Mouse (Mus musculus): Measurements from ENCODE around the gene Syce1. TPM values are rescaled to one million over a fixed set of nuclear protein-coding genes. Genes with fewer than 3 reads are reported as not detected.

Syce1 gene
- polyA plus RNA-seq, 1 experiment from 2014 or later: 0.18 TPM

GRCm38 (mm10) chr7:140756151-140756854, 31.3 kb downstream of the Syce1 start:
- Histone ChIP-seq H3K27me3 (ENCODE audit: control insufficient read depth, insufficient read depth, low read length) (no peaks in the 10 kb centered on the region), H3K27ac (replicated peaks; ENCODE audit: low read depth, low read length) (no peak overlapping the region), H3K9ac (replicated peaks; ENCODE audit: low read length) (no peak overlapping the region), H3K4me1 (ENCODE audit: control insufficient read depth, insufficient read depth, low read length) (no peaks in the 10 kb centered on the region), H3K36me3 (ENCODE audit: control insufficient read depth, insufficient read depth, low read length) (no peaks in the 10 kb centered on the region), H3K9me3 (ENCODE audit: control insufficient read depth, low read length) (no peaks in the 10 kb centered on the region; the same call in 1 of the 2 replicates), H3K4me2 (ENCODE audit: low read length) (no peak overlapping the region), H3K4me3 (replicated peaks; ENCODE audit: low read depth, low read length) (no peak overlapping the region)
- ATAC-seq (ENCODE audit: low FRiP score, low TSS enrichment): no peak
- 74% methylated on average over 4 of the region's 4 CpGs for WGBS
- DNase-seq: peak; percentile 0

DNA sequence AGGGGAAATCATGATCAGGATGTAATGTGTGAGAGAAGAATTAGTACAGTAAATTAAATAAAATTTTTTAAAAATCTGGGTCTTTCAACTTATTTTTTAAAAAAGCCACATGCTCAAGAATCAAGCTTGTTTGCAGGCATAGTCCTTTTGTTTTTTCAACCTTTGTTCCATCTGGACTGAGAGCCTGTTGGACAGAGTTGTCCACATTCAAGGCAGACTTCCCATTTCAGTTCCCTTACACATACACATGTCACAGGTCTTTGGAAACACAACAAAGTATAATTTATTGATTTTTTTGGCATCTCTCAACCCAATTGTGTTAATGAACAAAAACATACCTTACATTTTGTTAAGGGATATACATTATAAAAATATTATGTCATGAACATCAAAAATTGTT, 33.1 kb downstream of the Syce1 start:
- ATAC-seq (ENCODE audit: low FRiP score, low TSS enrichment): no peak
- Histone ChIP-seq H3K9ac (replicated peaks; ENCODE audit: low read length) (no peak overlapping the region), H3K27me3 (ENCODE audit: control insufficient read depth, insufficient read depth, low read length) (no peaks in the 10 kb centered on the region), H3K4me1 (ENCODE audit: control insufficient read depth, insufficient read depth, low read length) (no peaks in the 10 kb centered on the region), H3K9me3 (ENCODE audit: control insufficient read depth, low read length) (no peaks in the 10 kb centered on the region; the same call in 1 of the 2 replicates), H3K4me3 (replicated peaks; ENCODE audit: low read depth, low read length) (no peak overlapping the region), H3K36me3 (ENCODE audit: control insufficient read depth, insufficient read depth, low read length) (no peaks in the 10 kb centered on the region), H3K4me2 (ENCODE audit: low read length) (no peak overlapping the region), H3K27ac (replicated peaks; ENCODE audit: low read depth, low read length) (no peak overlapping the region)
- DNase-seq: no peak

- no peak overlapping the region for H3K4me2 ChIP-seq (ENCODE audit: low read length)
- ATAC-seq (ENCODE audit: low FRiP score, low TSS enrichment) (no peak), DNase-seq (no peak)
- no peak overlapping the region for H3K9ac ChIP-seq (replicated peaks; ENCODE audit: low read length)
- H3K27ac ChIP-seq (replicated peaks; ENCODE audit: low read depth, low read length): no peak overlapping the region
- H3K4me3 ChIP-seq (replicated peaks; ENCODE audit: low read depth, low read length): no peak overlapping the region
- 83% methylated on average over 3 of the region's 3 CpGs for WGBS
- H3K36me3 ChIP-seq (ENCODE audit: control insufficient read depth, insufficient read depth, low read length): no peaks in the 10 kb centered on the region
- no peaks in the 10 kb centered on the region; the same call in 1 of the 2 replicates for H3K9me3 ChIP-seq (ENCODE audit: control insufficient read depth, low read length)
- H3K4me1 ChIP-seq (ENCODE audit: control insufficient read depth, insufficient read depth, low read length): no peaks in the 10 kb centered on the region
- H3K27me3 ChIP-seq (ENCODE audit: control insufficient read depth, insufficient read depth, low read length): no peaks in the 10 kb centered on the region
Observed at GRCm38 (mm10) chr7:140748827-140749160, 38.9 kb downstream of the Syce1 start.

DNA sequence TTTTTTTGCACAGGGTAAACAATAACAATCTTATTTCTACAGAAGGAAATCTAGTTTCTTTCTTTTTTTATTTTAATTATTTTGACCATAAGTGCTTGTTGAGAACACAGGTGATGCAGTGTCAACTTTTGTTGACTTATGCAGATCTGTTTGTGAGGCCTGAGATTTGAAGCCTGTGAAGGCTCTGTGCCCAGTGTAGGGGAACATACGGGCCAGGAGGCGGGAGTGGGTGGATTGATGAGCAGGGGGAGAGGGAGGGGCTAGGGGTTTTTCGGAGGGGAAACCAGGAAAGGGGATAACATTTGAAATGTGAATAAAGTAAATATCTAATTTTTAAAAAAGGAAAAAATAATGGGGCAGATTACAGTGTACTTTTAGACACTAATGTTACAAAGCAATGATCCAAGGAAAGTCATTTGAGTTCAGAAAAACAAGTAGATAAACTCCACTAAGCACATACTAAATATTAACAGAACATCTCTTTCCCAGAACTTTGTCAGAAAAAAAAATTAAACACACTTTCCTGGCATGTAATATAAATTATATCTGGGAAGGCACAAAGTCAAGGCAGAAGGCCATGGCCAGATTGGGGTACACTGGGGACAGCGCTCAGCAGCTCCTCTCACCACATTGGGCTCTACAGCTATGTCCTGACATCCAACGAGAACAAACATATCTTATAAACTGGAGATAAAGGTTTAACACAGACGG, 39.4 kb downstream of the Syce1 start:
- Histone ChIP-seq H3K4me1 (ENCODE audit: control insufficient read depth, insufficient read depth, low read length) (no peaks in the 10 kb centered on the region), H3K9ac (replicated peaks; ENCODE audit: low read length) (no peak overlapping the region), H3K4me3 (replicated peaks; ENCODE audit: low read depth, low read length) (no peak overlapping the region), H3K36me3 (ENCODE audit: control insufficient read depth, insufficient read depth, low read length) (no peaks in the 10 kb centered on the region), H3K27ac (replicated peaks; ENCODE audit: low read depth, low read length) (no peak overlapping the region), H3K4me2 (ENCODE audit: low read length) (no peak overlapping the region), H3K27me3 (ENCODE audit: control insufficient read depth, insufficient read depth, low read length) (no peaks in the 10 kb centered on the region), H3K9me3 (ENCODE audit: control insufficient read depth, low read length) (no peaks in the 10 kb centered on the region)
- no peak for ATAC-seq (ENCODE audit: low FRiP score, low TSS enrichment)
- no peak for DNase-seq
- 83% methylated on average over 6 of the region's 6 CpGs for WGBS

GRCm38 (mm10) chr7:140747402-140747801, 40.2 kb downstream of the Syce1 start:
- Histone ChIP-seq H3K4me3 (replicated peaks; ENCODE audit: low read depth, low read length) (no peak overlapping the region), H3K4me2 (ENCODE audit: low read length) (no peak overlapping the region), H3K36me3 (ENCODE audit: control insufficient read depth, insufficient read depth, low read length) (no peaks in the 10 kb centered on the region), H3K9me3 (ENCODE audit: control insufficient read depth, low read length) (no peaks in the 10 kb centered on the region), H3K9ac (replicated peaks; ENCODE audit: low read length) (no peak overlapping the region), H3K4me1 (ENCODE audit: control insufficient read depth, insufficient read depth, low read length) (no peaks in the 10 kb centered on the region), H3K27ac (replicated peaks; ENCODE audit: low read depth, low read length) (no peak overlapping the region), H3K27me3 (ENCODE audit: control insufficient read depth, insufficient read depth, low read length) (no peaks in the 10 kb centered on the region)
- no peak for DNase-seq
- ATAC-seq (ENCODE audit: low FRiP score, low TSS enrichment): no peak
- WGBS: 86% methylated on average over 3 of the region's 3 CpGs

DNA sequence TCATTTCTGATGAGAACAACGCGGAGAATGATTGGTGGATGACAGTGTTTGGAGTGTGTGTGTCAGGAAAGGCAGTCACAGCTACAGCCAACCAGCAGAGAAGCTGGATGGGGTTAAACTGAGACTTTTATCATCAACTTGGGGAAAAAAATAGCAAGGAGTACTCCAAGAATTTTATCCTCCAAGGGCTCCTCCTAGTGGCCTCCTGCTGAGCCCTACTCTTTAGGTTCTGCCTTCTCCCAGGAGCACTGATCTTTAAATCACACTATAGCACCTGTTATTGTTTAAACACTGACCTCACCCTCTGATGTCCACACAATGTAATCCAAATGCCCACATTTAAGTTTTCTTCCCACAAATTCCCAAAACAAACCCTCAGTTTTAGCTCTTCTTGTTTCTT, 54.5 kb downstream of the Syce1 start:
- H3K27me3 ChIP-seq (ENCODE audit: control insufficient read depth, insufficient read depth, low read length): no peaks in the 10 kb centered on the region
- H3K27ac ChIP-seq (replicated peaks; ENCODE audit: low read depth, low read length): no peak overlapping the region
- H3K9me3 ChIP-seq (ENCODE audit: control insufficient read depth, low read length): 0 out of 2 replicates have a peak, but pooled peaks cover 7% of the 10 kb centered on the region
- no peak overlapping the region for H3K4me2 ChIP-seq (ENCODE audit: low read length)
- ATAC-seq (ENCODE audit: low FRiP score, low TSS enrichment) (no peak), DNase-seq (no peak)
- H3K9ac ChIP-seq (replicated peaks; ENCODE audit: low read length): no peak overlapping the region
- H3K4me1 ChIP-seq (ENCODE audit: control insufficient read depth, insufficient read depth, low read length): no peaks in the 10 kb centered on the region
- WGBS: 68% methylated on average over 2 of the region's 2 CpGs
- H3K36me3 ChIP-seq (ENCODE audit: control insufficient read depth, insufficient read depth, low read length): no peaks in the 10 kb centered on the region
- H3K4me3 ChIP-seq (replicated peaks; ENCODE audit: low read depth, low read length): no peak overlapping the region

Other genes with a start within 250 kb of the Syce1 start
- gene Olfr538, start 220.0 kb downstream of the Syce1 start, polyA plus RNA-seq (2014; fragmentation: Nextera tagmentation; extraction: Ambion mirVana): not detected in 2 replicates
- gene Olfr46, start 186.6 kb downstream of the Syce1 start, polyA plus RNA-seq (2014; fragmentation: Nextera tagmentation; extraction: Ambion mirVana): 0.04 TPM in 1 of 2 replicates, not detected in the other
- not detected in 2 replicates for gene Olfr61, start 158.9 kb downstream of the Syce1 start, polyA plus RNA-seq (2014; fragmentation: Nextera tagmentation; extraction: Ambion mirVana)
- gene Olfr53, start 141.4 kb downstream of the Syce1 start, polyA plus RNA-seq (2014; fragmentation: Nextera tagmentation; extraction: Ambion mirVana): not detected in 2 replicates
- not detected in 2 replicates for gene Olfr539, start 127.9 kb downstream of the Syce1 start, polyA plus RNA-seq (2014; fragmentation: Nextera tagmentation; extraction: Ambion mirVana)
- not detected in 2 replicates for gene Olfr45, start 105.9 kb downstream of the Syce1 start, polyA plus RNA-seq (2014; fragmentation: Nextera tagmentation; extraction: Ambion mirVana)
- gene Olfr541, start 90.6 kb downstream of the Syce1 start, polyA plus RNA-seq (2014; fragmentation: Nextera tagmentation; extraction: Ambion mirVana): not detected in 2 replicates
- gene Cyp2e1, start 24.1 kb downstream of the Syce1 start, polyA plus RNA-seq (2014; fragmentation: Nextera tagmentation; extraction: Ambion mirVana): not detected in 2 replicates
- gene Zfp941, start 34.3 kb upstream of the Syce1 start, polyA plus RNA-seq (2014; fragmentation: Nextera tagmentation; extraction: Ambion mirVana): 25.4 and 34.5 TPM in 2 replicates
- not detected in 2 replicates for gene Urah, start 47.2 kb upstream of the Syce1 start, polyA plus RNA-seq (2014; fragmentation: Nextera tagmentation; extraction: Ambion mirVana)
- not detected in 2 replicates for gene Scgb1c1, start 57.7 kb upstream of the Syce1 start, polyA plus RNA-seq (2014; fragmentation: Nextera tagmentation; extraction: Ambion mirVana)
- gene Odf3, start 60.0 kb upstream of the Syce1 start, polyA plus RNA-seq (2014; fragmentation: Nextera tagmentation; extraction: Ambion mirVana): not detected in 2 replicates
- not detected in 2 replicates for gene Gm45785, start 68.5 kb upstream of the Syce1 start, polyA plus RNA-seq (2014; fragmentation: Nextera tagmentation; extraction: Ambion mirVana)
- gene Ric8a, start 69.1 kb upstream of the Syce1 start, polyA plus RNA-seq (2014; fragmentation: Nextera tagmentation; extraction: Ambion mirVana): 98.6 and 99.6 TPM in 2 replicates
- 42.8 and 54.5 TPM in 2 replicates for gene Bet1l, start 69.7 kb upstream of the Syce1 start, polyA plus RNA-seq (2014; fragmentation: Nextera tagmentation; extraction: Ambion mirVana)
- gene Psmd13, start 94.1 kb upstream of the Syce1 start, polyA plus RNA-seq (2014; fragmentation: Nextera tagmentation; extraction: Ambion mirVana): 186 and 214 TPM in 2 replicates
- gene Sirt3, start 94.5 kb upstream of the Syce1 start, polyA plus RNA-seq (2014; fragmentation: Nextera tagmentation; extraction: Ambion mirVana): 33.4 and 40.0 TPM in 2 replicates
- gene Cox8b, start 112.6 kb upstream of the Syce1 start, polyA plus RNA-seq (2014; fragmentation: Nextera tagmentation; extraction: Ambion mirVana): not detected in 2 replicates
- 0.32 and 0.89 TPM in 2 replicates for gene Nlrp6, start 133.1 kb upstream of the Syce1 start, polyA plus RNA-seq (2014; fragmentation: Nextera tagmentation; extraction: Ambion mirVana)
- 5.0 and 7.4 TPM in 2 replicates for gene Pgghg, start 153.5 kb upstream of the Syce1 start, polyA plus RNA-seq (2014; fragmentation: Nextera tagmentation; extraction: Ambion mirVana)
- gene Ifitm5, start 162.4 kb upstream of the Syce1 start, polyA plus RNA-seq (2014; fragmentation: Nextera tagmentation; extraction: Ambion mirVana): 0.29 TPM in 1 of 2 replicates, not detected in the other
- gene Gm45717, start 168.1 kb upstream of the Syce1 start, polyA plus RNA-seq (2014; fragmentation: Nextera tagmentation; extraction: Ambion mirVana): not detected in 2 replicates
- gene Ifitm2, start 168.1 kb upstream of the Syce1 start, polyA plus RNA-seq (2014; fragmentation: Nextera tagmentation; extraction: Ambion mirVana): 131 and 176 TPM in 2 replicates
- gene Ifitm1, start 179.4 kb upstream of the Syce1 start, polyA plus RNA-seq (2014; fragmentation: Nextera tagmentation; extraction: Ambion mirVana): 3.0 and 11.5 TPM in 2 replicates
- gene Ifitm3, start 222.9 kb upstream of the Syce1 start, polyA plus RNA-seq (2014; fragmentation: Nextera tagmentation; extraction: Ambion mirVana): 18.8 and 66.5 TPM in 2 replicates
- 0.34 and 0.35 TPM in 2 replicates for gene Ifitm6, start 230.1 kb upstream of the Syce1 start, polyA plus RNA-seq (2014; fragmentation: Nextera tagmentation; extraction: Ambion mirVana)
- not detected in 2 replicates for gene Gm17387, start 241.3 kb upstream of the Syce1 start, polyA plus RNA-seq (2014; fragmentation: Nextera tagmentation; extraction: Ambion mirVana)